ENCODE assay signal across 28 mouse cellular contexts in the genomic region with DNA sequence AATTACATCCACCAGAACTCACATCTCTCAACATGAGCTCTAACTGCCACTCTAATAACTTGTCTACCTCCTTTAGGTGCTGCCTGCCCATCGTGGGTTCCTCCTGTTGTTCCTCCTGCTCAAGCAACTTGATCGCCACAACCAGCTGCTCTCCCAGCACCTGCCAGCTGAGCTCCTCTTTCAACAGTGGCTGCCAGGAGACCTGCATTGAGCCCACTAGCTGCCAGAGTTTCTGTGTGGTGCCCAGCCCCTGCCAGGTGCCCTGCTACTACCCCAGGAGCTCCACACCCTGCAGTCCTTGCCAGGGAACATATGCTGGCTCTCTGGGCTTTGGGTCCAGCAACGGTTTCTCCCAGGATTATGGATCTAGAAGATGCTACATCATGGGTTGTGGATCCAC. TPM values are rescaled to one million over a fixed set of nuclear protein-coding genes. Genes with fewer than 3 reads are reported as not detected.
DNase-seq lines count a peak whose midpoint lies in the region; TF ChIP-seq lines count a peak whose summit lies in the region.
"Had no signal": no experiment of that assay in that cellular context is flagged by ENCODE, and none has a peak within 500 bp of the region (broad histone marks: within the 10 kb centered on the region; RNA-seq: fewer than 3 reads in every experiment).

A gene (plus strand): TSS at position 150 of the 400 bp plus-strand sequence.

- H3K4me3 ChIP-seq in left cerebral cortex, adult 2 months = no peak within 1 kb of the TSS
- H3K4me3 ChIP-seq: embryonic facial prominence, embryonic 13.5 days; forebrain, embryonic 10.5 days; heart, embryonic 12.5 days; heart, embryonic 15.5 days; hindbrain, embryonic 10.5 days had no signal

- H3K27ac ChIP-seq in left cerebral cortex, adult 2 months = no peak within 1 kb of the TSS
- H3K27ac ChIP-seq: embryonic facial prominence, embryonic 13.5 days; forebrain, embryonic 10.5 days; heart, embryonic 15.5 days; hindbrain, embryonic 10.5 days; hindbrain, embryonic 14.5 days; hindbrain, postnatal 0 days had no signal

- intact Hi-C loops in left cerebral cortex, postnatal 4 days (cut with DNase I) = no loop called here
- intact Hi-C loops in left cerebral cortex, adult 2 months (cut with DNase I) = loop anchor here (10.0 kb wide), 1 partner anchor 445 kb away; no protein-coding TSS in a partner anchor
- intact Hi-C loops in gastrocnemius, postnatal 14 days (cut with DNase I; ENCODE audit: low total_unique reads) = no loop called here

- no peak for TF ChIP-seq CTCF in left cerebral cortex, adult 2 months (IDR thresholded peaks at IDR 0.05)

- peak; percentile 43 to 69 for DNase-seq in cerebellum, postnatal 10 days
- DNase-seq in cerebellum, adult 11 months = no peak
- DNase-seq in left cerebral cortex, postnatal 4 days = peak; percentile 60
- DNase-seq in left cerebral cortex, adult 2 months (ENCODE audit: extremely low spot score in 1 of 2, low spot score in 2 of 2) = no peak
- peak; percentile 45 for DNase-seq in gastrocnemius, postnatal 14 days
- DNase-seq in skeletal muscle tissue, adult 2 months (ENCODE audit: low read depth, low spot score) = peak; percentile 74
- DNase-seq in lung, postnatal 4 days = no peak
- DNase-seq in spleen, postnatal 4 days (ENCODE audit: low spot score in 2 of 2) = no peak
- DNase-seq: adrenal gland, postnatal 10 days; adrenal gland, postnatal 36 days; cerebellum, adult 8-10 months; cerebellum, postnatal 25 days; forebrain, postnatal 0 days; heart, adult 18-20 months; heart, postnatal 10 days; heart, postnatal 36 days; kidney, adult 18-20 months had no signal

RNA-seq across cellular contexts. Expression of the gene that starts here (rescaled TPM):
- total RNA-seq in left cerebral cortex, postnatal 4 days (2021) = not detected
- total RNA-seq in left cerebral cortex, adult 2 months (2021) = not detected
- total RNA-seq in gastrocnemius, postnatal 14 days (2021) = not detected
- total RNA-seq: adrenal gland, adult 18-20 months; adrenal gland, postnatal 10 days; adrenal gland, postnatal 36 days; CH12.LX; common myeloid progenitor, adult 5-6 weeks; forebrain, postnatal 0 days; G1E; heart, adult 18-20 months; heart, postnatal 10 days; heart, postnatal 36 days; hindbrain, postnatal 0 days had no signal

Comparison
In these comparisons a context has a peak if more than half of its experiments do, and no peak if none do; other contexts are left out.
1. DNase-seq: peak in cerebellum, postnatal 10 days (2 of 2) and skeletal muscle tissue, adult 2 months (single experiment); none in cerebellum, adult 11 months (single experiment), left cerebral cortex, adult 2 months (0 of 2), lung, postnatal 4 days (0 of 2) and spleen, postnatal 4 days (0 of 2).
2. Peak in DNase-seq in left cerebral cortex, postnatal 4 days; RNA of the gene not detected or under 1 TPM.
3. Peak in DNase-seq in gastrocnemius, postnatal 14 days; RNA of the gene not detected or under 1 TPM.